ENCODE assay signal across 8 mouse cellular contexts in genomic region chr11:87974477-87975181, GRCm38 (mm10). TPM values are rescaled to one million over a fixed set of nuclear protein-coding genes. Genes with fewer than 3 reads are reported as not detected.
DNase-seq lines count a peak whose midpoint lies in the region; ATAC-seq and TF ChIP-seq lines count a peak whose summit lies in the region.

No protein-coding gene starts in this region.

- peak; percentile 61 to 66 for DNase-seq in B cell, adult 2 months
- DNase-seq in adrenal gland, adult 18-20 months (ENCODE audit: low spot score in 2 of 2), result peak; percentile 42 to 48
- DNase-seq in embryonic facial prominence, embryonic 11.5 days (ENCODE audit: low spot score), result peak; percentile 79
- peak; percentile 80 for DNase-seq in kidney, postnatal 10 days
- DNase-seq in liver, embryonic 14.5 days (ENCODE audit: low read depth in 3 of 3, low spot score in 3 of 3), result peak in 1 of 3 experiments; percentile 31
- DNase-seq in neural tube, embryonic 11.5 days (ENCODE audit: low spot score), result peak; percentile 72
- peak; percentile 76 for DNase-seq in thymus, postnatal 0 days (ENCODE audit: low spot score)

- H3K27ac ChIP-seq in embryonic facial prominence, embryonic 11.5 days (replicated peaks; ENCODE audit: low read depth, low read length), result no peak overlapping the region
- no peak overlapping the region for H3K27ac ChIP-seq in heart, embryonic 16.5 days (ENCODE audit: low read length)
- no peak overlapping the region for H3K27ac ChIP-seq in liver, embryonic 14.5 days
- H3K27ac ChIP-seq in neural tube, embryonic 11.5 days (ENCODE audit: low read depth, low read length), result no peak overlapping the region

- H3K4me1 ChIP-seq in embryonic facial prominence, embryonic 11.5 days (ENCODE audit: control insufficient read depth, insufficient read depth, low read length), result no peaks in the 10 kb centered on the region
- H3K4me1 ChIP-seq in heart, embryonic 16.5 days (ENCODE audit: control insufficient read depth, insufficient read depth, low read length), result peaks cover 2% of the 10 kb centered on the region; the same call in 1 of the 2 replicates
- no peaks in the 10 kb centered on the region for H3K4me1 ChIP-seq in liver, embryonic 14.5 days (replicated peaks; ENCODE audit: control insufficient read depth in 2 of 2, insufficient read depth in 2 of 2, low read length in 1 of 2)
- H3K4me1 ChIP-seq in neural tube, embryonic 11.5 days (ENCODE audit: control insufficient read depth, insufficient read depth, low read length), result no peaks in the 10 kb centered on the region

- H3K36me3 ChIP-seq in embryonic facial prominence, embryonic 11.5 days (replicated peaks; ENCODE audit: control insufficient read depth, insufficient read depth, low read depth, low read length), result peaks cover 3% of the 10 kb centered on the region
- H3K36me3 ChIP-seq in heart, embryonic 16.5 days (ENCODE audit: control insufficient read depth, insufficient read depth), result peaks cover 15% of the 10 kb centered on the region
- peaks cover 2% of the 10 kb centered on the region for H3K36me3 ChIP-seq in liver, embryonic 14.5 days (replicated peaks; ENCODE audit: control insufficient read depth, insufficient read depth, low read depth)
- peaks cover 2% of the 10 kb centered on the region; the same call in 1 of the 2 replicates for H3K36me3 ChIP-seq in neural tube, embryonic 11.5 days (ENCODE audit: control insufficient read depth, insufficient read depth, low read length)

- no peaks in the 10 kb centered on the region for H3K27me3 ChIP-seq in embryonic facial prominence, embryonic 11.5 days (ENCODE audit: control insufficient read depth, insufficient read depth, low read length)
- no peaks in the 10 kb centered on the region; the same call in 1 of the 2 replicates for H3K27me3 ChIP-seq in heart, embryonic 16.5 days (ENCODE audit: control insufficient read depth, insufficient read depth, low read length)
- H3K27me3 ChIP-seq in liver, embryonic 14.5 days (ENCODE audit: control insufficient read depth, insufficient read depth, low read length), result no peaks in the 10 kb centered on the region; the same call in none of the 2 replicates
- no peaks in the 10 kb centered on the region for H3K27me3 ChIP-seq in neural tube, embryonic 11.5 days (ENCODE audit: control insufficient read depth, insufficient read depth, low read length)

- no peaks in the 10 kb centered on the region for H3K9me3 ChIP-seq in embryonic facial prominence, embryonic 11.5 days (replicated peaks; ENCODE audit: control insufficient read depth, low read length)
- H3K9me3 ChIP-seq in heart, embryonic 16.5 days (replicated peaks; ENCODE audit: control insufficient read depth, low read length), result no peaks in the 10 kb centered on the region
- no peaks in the 10 kb centered on the region for H3K9me3 ChIP-seq in liver, embryonic 14.5 days (ENCODE audit: control insufficient read depth, low read length)
- no peaks in the 10 kb centered on the region for H3K9me3 ChIP-seq in neural tube, embryonic 11.5 days (ENCODE audit: control insufficient read depth, low read length)

- TF ChIP-seq EP300 in liver, embryonic 14.5 days (IDR thresholded peaks at IDR 0.05; ENCODE audit: low read depth), result no peak

- no peak overlapping the region for H3K4me2 ChIP-seq in embryonic facial prominence, embryonic 11.5 days (ENCODE audit: low read depth, low read length)
- no peak overlapping the region for H3K4me2 ChIP-seq in heart, embryonic 16.5 days (ENCODE audit: low read depth, low read length)
- H3K4me2 ChIP-seq in liver, embryonic 14.5 days (ENCODE audit: low read depth), result no peak overlapping the region
- H3K4me2 ChIP-seq in neural tube, embryonic 11.5 days (ENCODE audit: low read depth), result no peak overlapping the region

- 18% methylated on average over 11 of the region's 11 CpGs for WGBS in embryonic facial prominence, embryonic 11.5 days
- WGBS in heart, embryonic 16.5 days, result 15% methylated on average over 11 of the region's 11 CpGs
- 15% methylated on average over 11 of the region's 11 CpGs for WGBS in liver, embryonic 14.5 days (ENCODE audit: insufficient replicate concordance)
- 22% methylated on average over 11 of the region's 11 CpGs for WGBS in neural tube, embryonic 11.5 days

- H3K4me3 ChIP-seq in embryonic facial prominence, embryonic 11.5 days (ENCODE audit: low read depth, low read length), result no peak overlapping the region
- H3K4me3 ChIP-seq in heart, embryonic 16.5 days (ENCODE audit: low read length), result no peak overlapping the region
- H3K4me3 ChIP-seq in liver, embryonic 14.5 days (ENCODE audit: insufficient read depth in 1 of 2, low read depth in 2 of 2, low read length in 2 of 2), result no peak overlapping the region
- no peak overlapping the region for H3K4me3 ChIP-seq in neural tube, embryonic 11.5 days (ENCODE audit: low read depth, low read length)

- peak; percentile 80 for TF ChIP-seq CTCF in liver, embryonic 14.5 days (IDR thresholded peaks at IDR 0.05; ENCODE audit: low read depth)

- no peak overlapping the region for H3K9ac ChIP-seq in embryonic facial prominence, embryonic 11.5 days (replicated peaks; ENCODE audit: low read length)
- no peak overlapping the region for H3K9ac ChIP-seq in heart, embryonic 16.5 days (ENCODE audit: low read length)
- H3K9ac ChIP-seq in liver, embryonic 14.5 days (replicated peaks), result no peak overlapping the region
- no peak overlapping the region for H3K9ac ChIP-seq in neural tube, embryonic 11.5 days (ENCODE audit: low read length)

- peak; percentile 45; the same call in 1 of the 2 replicates for ATAC-seq in embryonic facial prominence, embryonic 11.5 days (replicated peaks; ENCODE audit: insufficient number of reproducible peaks, low FRiP score, low TSS enrichment, low read depth)
- ATAC-seq in heart, embryonic 16.5 days (replicated peaks; ENCODE audit: extremely low read depth, insufficient read depth, low FRiP score), result peak; percentile 43; the same call in 1 of the 2 replicates
- no peak for ATAC-seq in liver, embryonic 14.5 days (ENCODE audit: insufficient read depth)
- no peak for ATAC-seq in neural tube, embryonic 11.5 days (ENCODE audit: insufficient read depth, low FRiP score, low TSS enrichment)

RNA-seq across cellular contexts. Expression of gene Dynll2, which starts 12.7 kb away (rescaled TPM):
- total RNA-seq in adrenal gland, adult 18-20 months (2021), result 100 to 1,000 TPM; 222 to 233 TPM
- 16.0 and 17.3 TPM in 2 replicates for polyA plus RNA-seq in embryonic facial prominence, embryonic 11.5 days (2014; fragmentation: Nextera tagmentation; extraction: Ambion mirVana)
- 23.5 and 25.6 TPM in 2 replicates for polyA plus RNA-seq in heart, embryonic 16.5 days (2015; fragmentation: Nextera tagmentation; extraction: Ambion mirVana)
- polyA plus RNA-seq in liver, embryonic 14.5 days (2012; rRNA removed), result 18.0 and 21.5 TPM in 2 replicates
- polyA plus RNA-seq in liver, embryonic 14.5 days (2014; fragmentation: Nextera tagmentation; extraction: Ambion mirVana), result 5.7 TPM in 2 replicates
- 22.9 and 25.7 TPM in 2 replicates for polyA plus RNA-seq in neural tube, embryonic 11.5 days (2014; fragmentation: Nextera tagmentation; extraction: Ambion mirVana)
- polyA plus RNA-seq in thymus, postnatal 0 days (2015; fragmentation: Nextera tagmentation; extraction: Ambion mirVana), result 23.1 and 26.6 TPM in 2 replicates

RNA-seq across cellular contexts. Expression of gene Olfr464, which starts 53.9 kb away (rescaled TPM):
- not detected for total RNA-seq in adrenal gland, adult 18-20 months (2021)
- polyA plus RNA-seq in embryonic facial prominence, embryonic 11.5 days (2014; fragmentation: Nextera tagmentation; extraction: Ambion mirVana), result not detected in 2 replicates
- polyA plus RNA-seq in heart, embryonic 16.5 days (2015; fragmentation: Nextera tagmentation; extraction: Ambion mirVana), result not detected in 2 replicates
- polyA plus RNA-seq in liver, embryonic 14.5 days (2012; rRNA removed), result not detected in 2 replicates
- not detected in 2 replicates for polyA plus RNA-seq in liver, embryonic 14.5 days (2014; fragmentation: Nextera tagmentation; extraction: Ambion mirVana)
- not detected in 2 replicates for polyA plus RNA-seq in neural tube, embryonic 11.5 days (2014; fragmentation: Nextera tagmentation; extraction: Ambion mirVana)
- polyA plus RNA-seq in thymus, postnatal 0 days (2015; fragmentation: Nextera tagmentation; extraction: Ambion mirVana), result 0.13 TPM in 1 of 2 replicates, not detected in the other

Comparison
In these comparisons a context has a peak if more than half of its experiments do, and no peak if none do; other contexts are left out.
1. ATAC-seq: peak in embryonic facial prominence, embryonic 11.5 days (single experiment) and heart, embryonic 16.5 days (single experiment); none in liver, embryonic 14.5 days (single experiment) and neural tube, embryonic 11.5 days (single experiment).